Mouse (Mus musculus): ENCODE measurements around the gene Arhgef40. TPM values are rescaled to one million over a fixed set of nuclear protein-coding genes. Genes with fewer than 3 reads are reported as not detected.
A peak's percentile ranks its signal among the peaks of the same experiment; 100 is the strongest.

Arhgef40 gene
- polyA plus RNA-seq (2015; fragmentation: Nextera tagmentation; extraction: Ambion mirVana): 64.4 and 65.9 TPM in 2 replicates

GRCm38 (mm10) chr14:51984247-51985231 is at the start of gene Arhgef40:
TSS of gene Arhgef40 (plus strand) at chr14:51984719.
- H3K36me3 ChIP-seq: peaks cover 13% of the 10 kb centered on the region; the same call in 1 of the 2 replicates
- 1% methylated on average over 67 of the region's 74 CpGs for WGBS
- peak within 1 kb of the TSS; percentile 78 for H3K4me3 ChIP-seq (replicated peaks)
- H3K9me3 ChIP-seq: no peaks in the 10 kb centered on the region
- H3K9ac ChIP-seq: peak within 1 kb of the TSS; percentile 75
- peaks cover 20% of the 10 kb centered on the region for H3K4me1 ChIP-seq (replicated peaks)
- H3K4me2 ChIP-seq (replicated peaks): peak within 1 kb of the TSS; percentile 90
- peak; percentile 84 for ATAC-seq
- H3K27ac ChIP-seq: peak within 1 kb of the TSS; percentile 96
- no peaks in the 10 kb centered on the region for H3K27me3 ChIP-seq (replicated peaks)

GRCm38 (mm10) chr14:51939005-51939404 is 45.5 kb upstream of the Arhgef40 start:
- ATAC-seq: no peak
- Histone ChIP-seq H3K27me3 (replicated peaks) (no peaks in the 10 kb centered on the region), H3K27ac (no peak overlapping the region), H3K9ac (no peak overlapping the region), H3K36me3 (no peaks in the 10 kb centered on the region), H3K4me1 (replicated peaks) (0 out of 2 replicates have a peak, but pooled peaks cover 4% of the 10 kb centered on the region), H3K9me3 (no peaks in the 10 kb centered on the region), H3K4me2 (replicated peaks) (no peak overlapping the region), H3K4me3 (replicated peaks) (no peak overlapping the region)
- 86% methylated on average over 9 of the region's 9 CpGs for WGBS

- H3K9me3 ChIP-seq: no peaks in the 10 kb centered on the region
- 0 out of 2 replicates have a peak, but pooled peaks cover 4% of the 10 kb centered on the region for H3K4me1 ChIP-seq (replicated peaks)
- no peak overlapping the region for H3K4me3 ChIP-seq (replicated peaks)
- 0 out of 2 replicates have a peak overlapping the region, but pooled peaks have one; percentile 6 for H3K27ac ChIP-seq
- no peak overlapping the region for H3K9ac ChIP-seq
- WGBS: 37% methylated on average over 8 of the region's 8 CpGs
- H3K36me3 ChIP-seq: no peaks in the 10 kb centered on the region
- H3K27me3 ChIP-seq (replicated peaks): no peaks in the 10 kb centered on the region
- ATAC-seq: peak; percentile 72
- 0 out of 2 replicates have a peak overlapping the region, but pooled peaks have one; percentile 28 for H3K4me2 ChIP-seq (replicated peaks)
Observed at GRCm38 (mm10) chr14:51940944-51941560, 43.5 kb upstream of the Arhgef40 start.

GRCm38 (mm10) chr14:51941577-51941976 is 42.9 kb upstream of the Arhgef40 start:
- Histone ChIP-seq H3K36me3 (no peaks in the 10 kb centered on the region), H3K4me2 (replicated peaks) (0 out of 2 replicates have a peak overlapping the region, but pooled peaks have one; percentile 28), H3K27ac (0 out of 2 replicates have a peak overlapping the region, but pooled peaks have one; percentile 6), H3K27me3 (replicated peaks) (no peaks in the 10 kb centered on the region), H3K9ac (no peak overlapping the region), H3K4me1 (replicated peaks) (0 out of 2 replicates have a peak, but pooled peaks cover 4% of the 10 kb centered on the region), H3K9me3 (no peaks in the 10 kb centered on the region), H3K4me3 (replicated peaks) (no peak overlapping the region)
- WGBS: 66% methylated on average over 9 of the region's 9 CpGs
- ATAC-seq: peak; percentile 25; the same call in 1 of the 2 replicates

GRCm38 (mm10) chr14:51942236-51942635 is 42.3 kb upstream of the Arhgef40 start:
- Histone ChIP-seq H3K9ac (no peak overlapping the region), H3K9me3 (no peaks in the 10 kb centered on the region), H3K27me3 (replicated peaks) (no peaks in the 10 kb centered on the region), H3K36me3 (no peaks in the 10 kb centered on the region), H3K4me1 (replicated peaks) (0 out of 2 replicates have a peak, but pooled peaks cover 4% of the 10 kb centered on the region), H3K4me3 (replicated peaks) (no peak overlapping the region), H3K27ac (no peak overlapping the region), H3K4me2 (replicated peaks) (no peak overlapping the region)
- 60% methylated on average over 7 of the region's 7 CpGs for WGBS
- ATAC-seq: no peak

- no peak for ATAC-seq
- WGBS: 71% methylated on average over 6 of the region's 6 CpGs
Observed at GRCm38 (mm10) chr14:51943336-51943735, 41.2 kb upstream of the Arhgef40 start.

GRCm38 (mm10) chr14:51960316-51960715 is 24.2 kb upstream of the Arhgef40 start:
- no peaks in the 10 kb centered on the region for H3K9me3 ChIP-seq
- H3K27me3 ChIP-seq (replicated peaks): no peaks in the 10 kb centered on the region
- no peak overlapping the region for H3K27ac ChIP-seq
- no peak overlapping the region for H3K4me3 ChIP-seq (replicated peaks)
- no peak overlapping the region for H3K9ac ChIP-seq
- WGBS: 74% methylated on average over 2 of the region's 2 CpGs
- no peak overlapping the region for H3K4me2 ChIP-seq (replicated peaks)
- no peaks in the 10 kb centered on the region for H3K4me1 ChIP-seq (replicated peaks)
- peak; percentile 41; the same call in 1 of the 2 replicates for ATAC-seq
- no peaks in the 10 kb centered on the region for H3K36me3 ChIP-seq

More at GRCm38 (mm10) chr14:51943336-51943735, 41.2 kb upstream of the Arhgef40 start:
- no peak overlapping the region for H3K4me3 ChIP-seq (replicated peaks)
- H3K4me1 ChIP-seq (replicated peaks): 0 out of 2 replicates have a peak, but pooled peaks cover 4% of the 10 kb centered on the region
- no peaks in the 10 kb centered on the region for H3K36me3 ChIP-seq
- no peaks in the 10 kb centered on the region for H3K27me3 ChIP-seq (replicated peaks)
- no peak overlapping the region for H3K27ac ChIP-seq
- no peak overlapping the region for H3K4me2 ChIP-seq (replicated peaks)
- no peaks in the 10 kb centered on the region for H3K9me3 ChIP-seq
- H3K9ac ChIP-seq: no peak overlapping the region

- Histone ChIP-seq H3K9me3 (no peaks in the 10 kb centered on the region), H3K4me2 (replicated peaks) (no peak overlapping the region), H3K9ac (no peak overlapping the region), H3K27me3 (replicated peaks) (no peaks in the 10 kb centered on the region), H3K27ac (no peak overlapping the region), H3K36me3 (no peaks in the 10 kb centered on the region), H3K4me3 (replicated peaks) (no peak overlapping the region), H3K4me1 (replicated peaks) (no peaks in the 10 kb centered on the region)
- no peak for ATAC-seq
- 53% methylated on average over 3 of the region's 3 CpGs for WGBS
Observed at GRCm38 (mm10) chr14:51967400-51967799, 17.1 kb upstream of the Arhgef40 start.

- no peaks in the 10 kb centered on the region for H3K36me3 ChIP-seq
- H3K4me3 ChIP-seq (replicated peaks): no peak overlapping the region
- ATAC-seq: no peak
- peaks cover 4% of the 10 kb centered on the region; the same call in 1 of the 2 replicates for H3K4me1 ChIP-seq (replicated peaks)
- no peak overlapping the region for H3K9ac ChIP-seq
- WGBS: 84% methylated on average over 3 of the region's 3 CpGs
- H3K27me3 ChIP-seq (replicated peaks): no peaks in the 10 kb centered on the region
- no peak overlapping the region for H3K27ac ChIP-seq
- no peak overlapping the region for H3K4me2 ChIP-seq (replicated peaks)
- H3K9me3 ChIP-seq: no peaks in the 10 kb centered on the region
Observed at GRCm38 (mm10) chr14:51979252-51979651, 5.3 kb upstream of the Arhgef40 start.

GRCm38 (mm10) chr14:51983251-51983650 is 1.3 kb upstream of the Arhgef40 start:
- peaks cover 20% of the 10 kb centered on the region for H3K4me1 ChIP-seq (replicated peaks)
- no peak overlapping the region for H3K4me3 ChIP-seq (replicated peaks)
- H3K9ac ChIP-seq: no peak overlapping the region
- no peaks in the 10 kb centered on the region for H3K9me3 ChIP-seq
- H3K27ac ChIP-seq: no peak overlapping the region
- 0 out of 2 replicates have a peak, but pooled peaks cover 3% of the 10 kb centered on the region for H3K36me3 ChIP-seq
- H3K4me2 ChIP-seq (replicated peaks): 0 out of 2 replicates have a peak overlapping the region, but pooled peaks have one; percentile 90
- WGBS: 69% methylated on average over 4 of the region's 4 CpGs
- ATAC-seq: no peak
- H3K27me3 ChIP-seq (replicated peaks): no peaks in the 10 kb centered on the region

GRCm38 (mm10) chr14:51983855-51984246 is 668 bp upstream of the Arhgef40 start:
- H3K4me3 ChIP-seq (replicated peaks): peak overlapping the region; percentile 78
- H3K27ac ChIP-seq: no peak overlapping the region
- 31% methylated on average over 10 of the region's 10 CpGs for WGBS
- H3K9me3 ChIP-seq: no peaks in the 10 kb centered on the region
- no peak for ATAC-seq
- H3K36me3 ChIP-seq: peaks cover 8% of the 10 kb centered on the region; the same call in 1 of the 2 replicates
- peak overlapping the region; percentile 75 for H3K9ac ChIP-seq
- H3K27me3 ChIP-seq (replicated peaks): no peaks in the 10 kb centered on the region
- H3K4me2 ChIP-seq (replicated peaks): peak overlapping the region; percentile 90
- peaks cover 20% of the 10 kb centered on the region for H3K4me1 ChIP-seq (replicated peaks)
